Mouse (Mus musculus): Measurements from ENCODE around the gene Slc9a9. TPM values are rescaled to one million over a fixed set of nuclear protein-coding genes. Genes with fewer than 3 reads are reported as not detected.

Gene Slc9a9
- polyA plus RNA-seq, 1 experiment from 2014 or later, result 4.4 TPM

DNA sequence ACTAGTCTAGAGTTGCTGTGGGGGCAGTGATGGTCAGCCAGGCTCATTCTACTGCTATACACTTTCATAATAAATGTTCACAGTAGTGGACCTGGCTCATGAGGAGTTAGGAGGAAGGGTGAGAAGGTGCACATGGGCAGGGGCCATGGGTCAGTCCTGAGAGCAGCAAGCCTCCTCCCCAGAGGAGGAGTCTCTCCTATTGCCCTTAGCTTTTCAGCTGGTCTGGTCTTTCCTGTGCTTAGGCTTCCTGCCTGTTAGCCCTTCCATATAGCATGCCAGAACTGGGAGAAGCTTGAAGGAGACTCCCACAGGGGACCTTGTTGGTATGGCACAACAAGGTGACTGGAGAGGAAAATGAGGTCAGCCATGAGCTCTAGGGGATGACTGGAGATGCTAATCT is 410.2 kb downstream of the Slc9a9 start:
- no peak overlapping the region for H3K9ac ChIP-seq (ENCODE audit: low read depth, low read length)
- no peak overlapping the region for H3K4me2 ChIP-seq (replicated peaks; ENCODE audit: low read depth, low read length)
- no peaks in the 10 kb centered on the region for H3K9me3 ChIP-seq (ENCODE audit: control insufficient read depth, low read length)
- H3K27ac ChIP-seq (ENCODE audit: low read depth, low read length), result peak overlapping the region; percentile 6; the same call in 1 of the 2 replicates
- H3K4me1 ChIP-seq (ENCODE audit: control insufficient read depth, insufficient read depth, low read length), result peaks cover 8% of the 10 kb centered on the region; the same call in 1 of the 2 replicates
- H3K27me3 ChIP-seq (ENCODE audit: control insufficient read depth, insufficient read depth, low read length), result no peaks in the 10 kb centered on the region
- ATAC-seq (ENCODE audit: low FRiP score, low TSS enrichment), result peak; percentile 74
- no peaks in the 10 kb centered on the region for H3K36me3 ChIP-seq (ENCODE audit: control insufficient read depth, insufficient read depth, low read length)
- H3K4me3 ChIP-seq (ENCODE audit: low read length), result no peak overlapping the region

DNA sequence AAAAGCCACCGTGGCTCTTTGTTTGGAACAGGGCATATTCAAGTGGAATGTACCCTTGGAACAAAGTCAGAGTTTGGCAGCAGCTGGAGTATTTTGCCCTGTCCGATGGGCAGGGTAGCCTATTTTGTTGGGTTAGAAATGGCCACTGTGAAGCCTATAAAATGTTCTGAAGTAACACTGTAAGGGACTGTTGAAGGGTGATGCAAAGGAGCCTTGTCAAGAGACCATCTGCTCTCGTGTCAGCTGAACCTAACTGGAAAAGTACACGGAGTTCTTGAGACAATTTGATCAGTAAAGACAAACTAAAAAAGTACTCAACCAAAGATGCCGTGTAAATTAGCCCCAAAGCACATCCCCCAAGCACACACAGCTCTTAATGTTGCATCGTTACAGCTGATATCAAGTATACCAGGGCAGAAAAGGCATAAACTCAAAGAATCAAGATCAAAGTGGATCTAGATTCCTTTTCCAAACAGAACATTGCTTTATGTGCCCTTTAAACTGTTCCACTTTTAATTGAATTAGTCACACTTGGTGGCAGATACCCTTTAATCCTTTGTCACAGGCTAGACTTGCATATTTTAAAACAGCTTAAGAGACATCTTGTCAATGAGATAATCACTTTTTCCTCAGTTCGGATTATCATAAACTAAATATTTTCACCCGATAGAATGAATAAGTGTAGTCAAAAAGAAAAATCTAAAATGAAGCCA is 416.6 kb downstream of the Slc9a9 start:
- H3K27me3 ChIP-seq (ENCODE audit: control insufficient read depth, insufficient read depth, low read length), result no peaks in the 10 kb centered on the region
- H3K9me3 ChIP-seq (ENCODE audit: control insufficient read depth, low read length), result no peaks in the 10 kb centered on the region
- no peaks in the 10 kb centered on the region for H3K36me3 ChIP-seq (ENCODE audit: control insufficient read depth, insufficient read depth, low read length)
- H3K4me1 ChIP-seq (ENCODE audit: control insufficient read depth, insufficient read depth, low read length), result no peaks in the 10 kb centered on the region
- 68% methylated on average over 8 of the region's 8 CpGs for WGBS
- no peak overlapping the region for H3K4me2 ChIP-seq (replicated peaks; ENCODE audit: low read depth, low read length)
- ATAC-seq (ENCODE audit: low FRiP score, low TSS enrichment), result no peak
- no peak overlapping the region for H3K4me3 ChIP-seq (ENCODE audit: low read length)
- H3K9ac ChIP-seq (ENCODE audit: low read depth, low read length), result no peak overlapping the region
- no peak overlapping the region for H3K27ac ChIP-seq (ENCODE audit: low read depth, low read length)

DNA sequence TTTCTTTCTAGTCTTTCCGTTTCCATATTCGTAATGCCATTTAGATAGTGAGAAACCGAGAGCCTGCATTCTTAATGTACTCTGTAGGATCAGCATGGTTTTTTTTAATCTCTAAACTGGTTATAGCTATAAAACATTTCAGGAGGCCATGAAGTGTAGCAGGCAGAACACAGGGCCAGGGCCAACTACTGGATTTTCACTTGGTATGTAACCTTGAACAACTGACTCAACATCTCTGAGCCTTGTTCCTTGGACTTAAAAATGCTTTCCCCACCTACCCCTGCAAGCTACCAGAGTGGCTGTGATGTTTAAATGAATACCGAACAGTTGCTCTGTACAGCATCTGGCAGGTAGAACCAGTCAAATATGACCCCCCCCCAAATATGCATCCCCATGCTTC is 418.5 kb downstream of the Slc9a9 start:
- WGBS, result 90% methylated on average over 4 of the region's 4 CpGs
- no peaks in the 10 kb centered on the region for H3K9me3 ChIP-seq (ENCODE audit: control insufficient read depth, low read length)
- no peak for ATAC-seq (ENCODE audit: low FRiP score, low TSS enrichment)
- no peaks in the 10 kb centered on the region for H3K4me1 ChIP-seq (ENCODE audit: control insufficient read depth, insufficient read depth, low read length)
- H3K4me2 ChIP-seq (replicated peaks; ENCODE audit: low read depth, low read length), result no peak overlapping the region
- no peaks in the 10 kb centered on the region for H3K27me3 ChIP-seq (ENCODE audit: control insufficient read depth, insufficient read depth, low read length)
- H3K4me3 ChIP-seq (ENCODE audit: low read length), result no peak overlapping the region
- no peaks in the 10 kb centered on the region for H3K36me3 ChIP-seq (ENCODE audit: control insufficient read depth, insufficient read depth, low read length)
- H3K27ac ChIP-seq (ENCODE audit: low read depth, low read length), result no peak overlapping the region
- no peak overlapping the region for H3K9ac ChIP-seq (ENCODE audit: low read depth, low read length)

DNA sequence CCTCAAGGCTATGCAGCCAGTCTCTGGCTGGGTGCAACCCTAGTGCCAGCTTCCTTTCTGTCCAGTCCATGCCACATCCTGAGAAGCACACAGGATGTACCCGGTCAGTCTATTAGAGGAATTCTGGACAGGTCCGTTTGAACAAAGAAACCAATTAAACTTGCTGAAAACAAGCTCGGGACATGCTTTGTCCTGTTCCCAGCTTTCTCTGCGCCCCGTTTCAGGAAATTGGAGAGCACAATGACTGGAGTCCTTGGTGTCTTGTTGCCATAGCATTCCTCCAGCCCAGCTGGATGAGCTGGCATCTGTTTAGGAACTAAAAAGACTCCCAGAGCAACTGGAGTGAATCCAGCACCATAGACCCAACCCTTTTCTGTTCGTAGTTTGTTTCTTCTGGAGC is 419.3 kb downstream of the Slc9a9 start:
- H3K27ac ChIP-seq (ENCODE audit: low read depth, low read length), result no peak overlapping the region
- no peaks in the 10 kb centered on the region for H3K27me3 ChIP-seq (ENCODE audit: control insufficient read depth, insufficient read depth, low read length)
- H3K36me3 ChIP-seq (ENCODE audit: control insufficient read depth, insufficient read depth, low read length), result no peaks in the 10 kb centered on the region
- no peak overlapping the region for H3K9ac ChIP-seq (ENCODE audit: low read depth, low read length)
- H3K4me1 ChIP-seq (ENCODE audit: control insufficient read depth, insufficient read depth, low read length), result no peaks in the 10 kb centered on the region
- H3K4me2 ChIP-seq (replicated peaks; ENCODE audit: low read depth, low read length), result no peak overlapping the region
- ATAC-seq (ENCODE audit: low FRiP score, low TSS enrichment), result no peak
- WGBS, result 51% methylated on average over 6 of the region's 6 CpGs
- no peak overlapping the region for H3K4me3 ChIP-seq (ENCODE audit: low read length)
- H3K9me3 ChIP-seq (ENCODE audit: control insufficient read depth, low read length), result no peaks in the 10 kb centered on the region

DNA sequence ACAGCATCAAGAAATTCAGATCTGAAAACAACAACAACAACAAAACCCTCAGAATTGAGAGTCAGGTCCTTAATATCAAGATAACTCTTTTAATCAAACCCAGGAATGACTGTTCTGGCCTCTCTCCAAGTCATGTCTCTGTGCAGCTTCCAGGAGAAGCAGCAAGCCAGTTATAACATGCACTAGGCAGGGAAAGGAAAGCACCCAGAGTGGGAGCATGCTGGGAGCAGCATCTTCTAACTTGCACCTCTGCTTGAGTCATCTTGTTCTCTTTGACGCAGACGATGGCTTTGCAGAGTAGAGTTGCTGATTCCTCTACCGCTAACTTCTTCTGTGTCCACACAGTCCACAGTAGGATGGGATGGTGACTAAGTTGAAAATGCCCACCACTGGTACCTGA is 426.8 kb downstream of the Slc9a9 start:
- H3K36me3 ChIP-seq (ENCODE audit: control insufficient read depth, insufficient read depth, low read length), result no peaks in the 10 kb centered on the region
- H3K4me3 ChIP-seq (ENCODE audit: low read length), result no peak overlapping the region
- no peak overlapping the region for H3K27ac ChIP-seq (ENCODE audit: low read depth, low read length)
- no peak overlapping the region for H3K9ac ChIP-seq (ENCODE audit: low read depth, low read length)
- ATAC-seq (ENCODE audit: low FRiP score, low TSS enrichment), result no peak
- H3K27me3 ChIP-seq (ENCODE audit: control insufficient read depth, insufficient read depth, low read length), result no peaks in the 10 kb centered on the region
- no peaks in the 10 kb centered on the region for H3K4me1 ChIP-seq (ENCODE audit: control insufficient read depth, insufficient read depth, low read length)
- no peaks in the 10 kb centered on the region for H3K9me3 ChIP-seq (ENCODE audit: control insufficient read depth, low read length)
- H3K4me2 ChIP-seq (replicated peaks; ENCODE audit: low read depth, low read length), result no peak overlapping the region
- WGBS, result 95% methylated on average over 3 of the region's 3 CpGs

DNA sequence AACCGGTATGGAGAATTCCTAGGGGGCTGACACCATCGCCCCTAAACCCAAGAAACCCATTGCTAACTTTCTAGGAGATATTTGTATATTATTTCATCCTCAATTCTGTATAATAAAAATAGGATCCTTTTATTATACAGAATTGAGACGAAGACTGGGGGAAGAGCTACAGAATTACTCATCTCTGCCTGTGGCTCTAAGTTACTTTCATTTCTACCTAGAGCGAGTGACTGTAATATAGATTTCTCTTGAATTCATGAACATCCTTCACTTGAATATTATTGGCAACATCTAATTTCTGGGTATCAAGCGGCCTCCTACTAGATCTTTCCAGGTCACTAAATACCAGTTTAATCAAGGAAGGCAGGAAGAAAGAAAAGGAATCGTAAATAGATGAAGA is 436.1 kb downstream of the Slc9a9 start:
- ATAC-seq (ENCODE audit: low FRiP score, low TSS enrichment), result no peak
- Histone ChIP-seq H3K4me3 (ENCODE audit: low read length) (no peak overlapping the region), H3K36me3 (ENCODE audit: control insufficient read depth, insufficient read depth, low read length) (no peaks in the 10 kb centered on the region), H3K4me1 (ENCODE audit: control insufficient read depth, insufficient read depth, low read length) (no peaks in the 10 kb centered on the region), H3K4me2 (replicated peaks; ENCODE audit: low read depth, low read length) (no peak overlapping the region), H3K9ac (ENCODE audit: low read depth, low read length) (no peak overlapping the region), H3K27me3 (ENCODE audit: control insufficient read depth, insufficient read depth, low read length) (no peaks in the 10 kb centered on the region), H3K9me3 (ENCODE audit: control insufficient read depth, low read length) (no peaks in the 10 kb centered on the region), H3K27ac (ENCODE audit: low read depth, low read length) (no peak overlapping the region)
- WGBS, result 89% methylated on average over 6 of the region's 6 CpGs

DNA sequence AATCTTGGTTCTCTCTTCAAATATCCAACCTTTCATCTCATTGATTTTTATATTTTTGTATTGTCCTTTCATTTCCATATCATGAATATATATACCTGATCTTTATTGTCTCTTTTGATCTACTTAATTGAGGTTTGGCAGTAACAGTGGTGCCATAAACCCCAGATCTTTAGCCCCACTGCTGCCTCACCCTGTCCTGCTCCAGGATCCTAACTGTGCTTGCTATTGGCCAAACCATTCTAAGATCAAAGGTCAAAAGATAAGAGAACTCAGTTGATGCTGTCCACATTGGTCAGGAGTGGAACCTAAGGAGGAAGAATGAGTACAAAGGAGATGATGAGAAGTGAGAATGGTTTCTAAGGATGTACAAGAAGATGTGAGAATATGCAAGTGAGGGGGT is 440.1 kb downstream of the Slc9a9 start:
- Histone ChIP-seq H3K4me3 (ENCODE audit: low read length) (no peak overlapping the region), H3K27me3 (ENCODE audit: control insufficient read depth, insufficient read depth, low read length) (no peaks in the 10 kb centered on the region)
- no peak for ATAC-seq (ENCODE audit: low FRiP score, low TSS enrichment)

DNA sequence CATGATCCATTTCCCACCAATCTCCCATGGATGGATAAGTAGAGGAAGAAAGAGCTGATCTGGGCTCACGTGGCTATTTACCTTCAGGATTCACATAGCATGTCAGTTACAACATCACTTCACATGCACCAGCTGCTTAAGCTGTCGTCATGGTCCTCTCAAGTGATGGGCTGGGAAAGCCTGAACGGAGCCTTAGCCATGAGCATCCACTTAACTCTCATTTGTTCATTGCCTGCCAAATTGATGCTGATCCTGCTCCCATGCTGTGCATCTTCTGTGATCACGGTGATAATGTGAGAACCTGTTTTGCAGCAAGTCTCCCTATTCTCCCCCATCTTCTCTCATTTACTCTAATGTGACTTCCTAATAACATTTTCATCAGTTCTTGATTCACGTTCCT is 441.1 kb downstream of the Slc9a9 start:
- no peak for ATAC-seq (ENCODE audit: low FRiP score, low TSS enrichment)
- WGBS, result 74% methylated on average over 5 of the region's 5 CpGs
- H3K4me1 ChIP-seq (ENCODE audit: control insufficient read depth, insufficient read depth, low read length), result no peaks in the 10 kb centered on the region

More for the DNA sequence above, 440.1 kb downstream of the Slc9a9 start:
- no peaks in the 10 kb centered on the region for H3K4me1 ChIP-seq (ENCODE audit: control insufficient read depth, insufficient read depth, low read length)
- no peaks in the 10 kb centered on the region for H3K9me3 ChIP-seq (ENCODE audit: control insufficient read depth, low read length)
- H3K36me3 ChIP-seq (ENCODE audit: control insufficient read depth, insufficient read depth, low read length), result no peaks in the 10 kb centered on the region
- no peak overlapping the region for H3K4me2 ChIP-seq (replicated peaks; ENCODE audit: low read depth, low read length)
- H3K9ac ChIP-seq (ENCODE audit: low read depth, low read length), result no peak overlapping the region
- H3K27ac ChIP-seq (ENCODE audit: low read depth, low read length), result no peak overlapping the region

DNA sequence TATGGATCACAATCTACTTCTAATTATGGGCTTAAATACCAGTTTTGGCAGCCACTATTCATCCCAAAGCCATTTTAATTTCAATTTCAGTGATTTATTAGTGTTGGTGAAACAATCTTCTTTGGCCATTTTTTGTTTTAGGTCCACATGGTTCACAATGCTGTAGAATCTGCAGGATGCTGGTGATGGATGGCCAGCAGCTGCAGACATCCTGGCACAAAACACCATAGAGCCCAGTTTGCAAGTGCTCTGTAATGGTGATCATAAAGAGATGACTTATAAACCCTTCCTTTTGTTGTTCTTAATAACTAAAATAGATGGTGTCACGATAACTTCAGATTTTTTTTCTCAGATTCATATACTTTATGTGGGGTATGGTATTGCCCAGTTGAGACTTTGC is 442.0 kb downstream of the Slc9a9 start:
- WGBS, result 88% methylated on average over 1 of the region's 1 CpGs
- Histone ChIP-seq H3K4me1 (ENCODE audit: control insufficient read depth, insufficient read depth, low read length) (no peaks in the 10 kb centered on the region), H3K4me2 (replicated peaks; ENCODE audit: low read depth, low read length) (no peak overlapping the region)

More for the DNA sequence above, 441.1 kb downstream of the Slc9a9 start:
- no peaks in the 10 kb centered on the region for H3K36me3 ChIP-seq (ENCODE audit: control insufficient read depth, insufficient read depth, low read length)
- no peak overlapping the region for H3K9ac ChIP-seq (ENCODE audit: low read depth, low read length)
- H3K27ac ChIP-seq (ENCODE audit: low read depth, low read length), result no peak overlapping the region
- H3K9me3 ChIP-seq (ENCODE audit: control insufficient read depth, low read length), result no peaks in the 10 kb centered on the region
- no peak overlapping the region for H3K4me3 ChIP-seq (ENCODE audit: low read length)
- no peak overlapping the region for H3K4me2 ChIP-seq (replicated peaks; ENCODE audit: low read depth, low read length)
- no peaks in the 10 kb centered on the region for H3K27me3 ChIP-seq (ENCODE audit: control insufficient read depth, insufficient read depth, low read length)

More for the DNA sequence above, 442.0 kb downstream of the Slc9a9 start:
- no peak for ATAC-seq (ENCODE audit: low FRiP score, low TSS enrichment)
- H3K36me3 ChIP-seq (ENCODE audit: control insufficient read depth, insufficient read depth, low read length), result no peaks in the 10 kb centered on the region
- no peak overlapping the region for H3K4me3 ChIP-seq (ENCODE audit: low read length)
- no peak overlapping the region for H3K9ac ChIP-seq (ENCODE audit: low read depth, low read length)
- H3K27me3 ChIP-seq (ENCODE audit: control insufficient read depth, insufficient read depth, low read length), result no peaks in the 10 kb centered on the region
- no peaks in the 10 kb centered on the region for H3K9me3 ChIP-seq (ENCODE audit: control insufficient read depth, low read length)
- no peak overlapping the region for H3K27ac ChIP-seq (ENCODE audit: low read depth, low read length)

Data from kidney, embryonic 14.5 days (tissue).